Mouse (Mus musculus): ENCODE measurements around the gene Mogs.
A peak's percentile ranks its signal among the peaks of the same experiment; 100 is the strongest.
"Not testable (repeated sequence)": the region's sequence is repeated elsewhere in the genome, so short reads cannot be mapped to it uniquely, and the experiment has no call there.

The Mogs gene

GRCm38 (mm10) chr6:83155552-83156238 lies 40.4 kb downstream of the Mogs start:
- DNase-seq: no peak

- no peak for DNase-seq
Observed at GRCm38 (mm10) chr6:83156259-83156684, 41.0 kb downstream of the Mogs start, which contains the start of the genes Wdr54 and 1700003E16Rik. Wdr54 (minus strand) TSS chr6:83156397. 1700003E16Rik (plus strand) TSS chr6:83156404.

GRCm38 (mm10) chr6:83159456-83159855 lies 44.2 kb downstream of the Mogs start:
- not testable (repeated sequence) for DNase-seq

- no peak for DNase-seq
Observed at GRCm38 (mm10) chr6:83161442-83161841, 46.1 kb downstream of the Mogs start.

- peak; percentile 78 for DNase-seq
Observed at GRCm38 (mm10) chr6:83161921-83162641, 46.8 kb downstream of the Mogs start.

- peak; percentile 56 for DNase-seq
Observed at GRCm38 (mm10) chr6:83162701-83163100, 47.4 kb downstream of the Mogs start.

- DNase-seq: no peak
Observed at GRCm38 (mm10) chr6:83165026-83165606, 49.8 kb downstream of the Mogs start.

- DNase-seq: peak; percentile 92
Observed at GRCm38 (mm10) chr6:83165607-83166242, 50.4 kb downstream of the Mogs start, which contains the start of gene Dctn1. Dctn1 (plus strand) TSS chr6:83165920.

GRCm38 (mm10) chr6:83166243-83166630 lies 50.9 kb downstream of the Mogs start:
- no peak for DNase-seq
